Mouse (Mus musculus) CH12.LX (cell line): ENCODE measurements at regions not wholly inside any gene's neighbourhood (a gene's known extent, or its start where the extent isn't known, plus 50 kb on each side); places are given as distances from the start of the nearest gene placed in this dataset.

Experiments used
- BHLHE40 ChIP-seq: IDR thresholded peaks from 2 replicates; pipeline ENCODE4 v1.6.1; 2011; ENCODE audit warnings: mild to moderate bottlenecking, low read depth, low read length, improper control_type of control experiment
- CTCF ChIP-seq, 2 experiments: IDR thresholded peaks in 1 of 2; conservative IDR thresholded peaks in 1 of 2; 2 replicates each; pipeline ENCODE4 v1.5.1; 2011 to 2012; ENCODE audit warnings: low read depth in 2 of 2, low read length in 2 of 2, improper control_type of control experiment in 1 of 2, inconsistent platforms in 1 of 2, mild to moderate bottlenecking in 1 of 2, moderate library complexity in 1 of 2
- ELF1 ChIP-seq: IDR thresholded peaks from 2 replicates; pipeline ENCODE4 v1.6.1; 2014; ENCODE audit warnings: low read depth, mild to moderate bottlenecking, inconsistent platforms, low read length, improper control_type of control experiment
- EP300 ChIP-seq: IDR thresholded peaks from 2 replicates; pipeline ENCODE4 v1.6.1; 2011; ENCODE audit warnings: low read length, improper control_type of control experiment
- MAFK ChIP-seq: IDR thresholded peaks from 2 replicates; pipeline ENCODE4 v1.6.1; 2011; ENCODE audit warnings: low read length, improper control_type of control experiment; ENCODE audit not compliant: insufficient replicate concordance
- MAX ChIP-seq: IDR thresholded peaks from 2 replicates; pipeline ENCODE4 v1.6.1; 2011; ENCODE audit warnings: low read length, improper control_type of control experiment
- POLR2A ChIP-seq: IDR thresholded peaks from 2 replicates; pipeline ENCODE4 v1.6.1; 2011; ENCODE audit warnings: low read depth, mild to moderate bottlenecking, improper control_type of control experiment, low read length
- RCOR1 ChIP-seq: conservative IDR thresholded peaks from 2 replicates; pipeline ENCODE4 v1.6.1; 2012; ENCODE audit warnings: low read depth, mild to moderate bottlenecking, inconsistent platforms, low read length, improper control_type of control experiment
- SMC3 ChIP-seq: IDR thresholded peaks from 2 replicates; pipeline ENCODE4 v1.6.1; 2011; ENCODE audit warnings: low read depth, low read length, improper control_type of control experiment
- TCF12 ChIP-seq: IDR thresholded peaks from 2 replicates; pipeline ENCODE4 v1.6.1; 2014; ENCODE audit warnings: low read depth, mild to moderate bottlenecking, inconsistent platforms, low read length, improper control_type of control experiment
- UBTF ChIP-seq: IDR thresholded peaks from 2 replicates; pipeline ENCODE4 v1.6.1; 2012; ENCODE audit warnings: low read depth, mild to moderate bottlenecking, inconsistent platforms, low read length, improper control_type of control experiment, moderate library complexity
- USF1 ChIP-seq: IDR thresholded peaks from 2 replicates; pipeline ENCODE4 v1.6.1; 2014; ENCODE audit warnings: low read depth, mild to moderate bottlenecking, inconsistent platforms, low read length, improper control_type of control experiment
- ZKSCAN1 ChIP-seq: IDR thresholded peaks from 2 replicates; pipeline ENCODE4 v1.6.1; 2012; ENCODE audit warnings: low read depth, inconsistent platforms, low read length, improper control_type of control experiment, borderline replicate concordance
- ZNF384 ChIP-seq: IDR thresholded peaks from 2 replicates; pipeline ENCODE4 v1.6.1; 2012; ENCODE audit warnings: low read depth, low read length, improper control_type of control experiment, inconsistent platforms

- TF ChIP-seq MAFK (no peak), RCOR1 (no peak), CTCF (conservative IDR thresholded peaks at IDR 0.05 in 1 of 2, IDR thresholded peaks at IDR 0.05 in 1 of 2; ENCODE audit: low read depth in 2 of 2, low read length in 2 of 2) (no peak), ELF1 (no peak), SMC3 (no peak), ZKSCAN1 (no peak), POLR2A (no peak), USF1 (no peak), ZNF384 (no peak), UBTF (no peak), EP300 (no peak), TCF12 (no peak), BHLHE40 (no peak), MAX (no peak)
Observed at GRCm38 (mm10) chr2:143450680-143451079, 95.3 kb upstream of the Pcsk2 start.
